Mouse (Mus musculus): ENCODE measurements around the gene Gm16223.

Gm16223 gene

DNA sequence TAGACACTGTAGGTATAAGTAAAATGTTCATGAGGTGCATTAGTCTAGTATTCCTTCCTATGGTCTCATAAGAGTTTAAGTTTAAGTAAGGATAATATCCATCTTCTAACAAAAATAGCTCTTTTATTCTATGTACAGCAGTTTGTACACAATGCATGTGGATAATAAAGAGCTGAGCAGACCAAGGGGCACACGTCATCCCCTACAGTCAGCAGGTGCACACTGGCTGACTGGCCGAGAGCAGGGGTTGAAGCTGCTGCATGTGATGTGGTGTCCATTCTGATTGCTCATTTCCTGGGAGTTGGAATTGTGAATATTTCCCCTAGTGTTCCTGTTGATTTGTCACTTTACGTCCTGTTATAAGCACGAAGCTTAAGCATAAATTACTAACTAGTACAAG, 144.6 kb downstream of the Gm16223 start:
- DNase-seq (ENCODE audit: low read depth) = no peak

- no peak for DNase-seq (ENCODE audit: low read depth)
Observed at GRCm38 (mm10) chr5:42224840-42225239, 157.1 kb downstream of the Gm16223 start.

GRCm38 (mm10) chr5:42228631-42229030, 160.9 kb downstream of the Gm16223 start:
- DNase-seq (ENCODE audit: low read depth) = no peak

DNA sequence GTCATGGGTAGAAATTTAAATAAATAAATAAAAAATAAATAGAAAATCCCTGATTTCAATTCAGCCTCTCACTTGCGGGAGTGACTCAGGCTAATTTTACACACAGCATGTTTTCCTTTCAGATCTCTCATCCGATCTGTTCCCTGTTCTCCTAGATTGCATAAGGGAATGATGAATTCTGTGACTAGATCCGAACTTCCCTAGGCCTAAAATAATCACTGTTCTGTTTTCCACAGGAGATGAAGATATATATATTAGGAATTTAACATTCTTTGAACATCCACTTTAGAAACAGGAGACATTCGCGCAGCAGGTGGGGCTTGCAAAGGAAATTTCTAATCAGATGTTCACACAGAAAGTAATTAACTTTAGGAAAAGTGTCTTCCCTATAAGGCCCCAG, 171.5 kb downstream of the Gm16223 start:
- DNase-seq (ENCODE audit: low read depth) = no peak

DNA sequence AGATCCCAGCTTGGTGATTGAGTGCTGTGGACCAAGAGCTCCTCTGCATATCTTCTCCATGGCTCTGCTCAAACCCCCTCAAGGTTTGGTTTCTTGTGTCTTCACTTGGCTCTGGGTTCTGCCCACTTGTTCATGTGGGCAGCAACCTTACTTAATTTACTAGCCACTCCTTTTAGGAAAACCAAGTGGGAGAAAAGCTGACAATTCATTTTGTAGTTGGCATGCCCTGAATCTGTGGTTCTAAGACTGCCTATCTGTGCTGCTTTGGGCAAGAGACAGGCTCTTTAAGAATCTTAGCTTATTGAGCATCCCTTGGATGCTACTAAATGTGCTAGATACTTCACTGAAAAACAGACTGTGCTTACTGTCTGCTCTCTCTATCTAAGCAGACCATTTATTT, 172.0 kb downstream of the Gm16223 start:
- no peak for DNase-seq (ENCODE audit: low read depth)

DNA sequence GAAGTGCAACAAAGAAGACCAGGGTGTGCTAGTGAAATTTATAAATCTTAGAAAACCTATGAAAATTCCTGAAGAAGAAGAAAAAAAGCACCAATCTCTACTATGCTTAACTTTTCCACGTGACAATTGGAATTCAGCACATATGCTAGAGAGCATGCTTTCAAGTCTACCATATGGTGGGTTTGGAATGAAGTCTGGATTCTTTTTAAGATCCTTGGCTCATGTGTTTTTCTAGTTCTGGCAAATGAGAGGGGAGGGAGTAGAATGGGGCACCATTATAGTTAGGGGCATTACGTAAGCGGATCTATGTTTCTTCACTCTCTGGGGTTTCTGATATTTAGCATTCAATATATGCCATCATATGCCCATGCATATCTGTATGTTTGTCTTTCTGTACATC, 182.6 kb downstream of the Gm16223 start:
- no peak for DNase-seq (ENCODE audit: low read depth)
